Mouse (Mus musculus) heart, embryonic 12.5 days (tissue): ENCODE measurements around the gene Lrch3. TPM values are rescaled to one million over a fixed set of nuclear protein-coding genes. Genes with fewer than 3 reads are reported as not detected.

ENCODE experiments used
- ATAC-seq: fragments of 200-750 bp; cut with Nextera tagmentation; 2 replicates; pipeline ENCODE4 v1.8.0; 2017; ENCODE audit warnings: moderate TSS enrichment, moderate library complexity; ENCODE audit not compliant: insufficient number of reproducible peaks, low FRiP score
- H3K27ac ChIP-seq: fragments of 300-500 bp; sonication (generic); 2 replicates; pipeline ENCODE4 v1.5.1; 2016; ENCODE audit warnings: mild to moderate bottlenecking, moderate library complexity; ENCODE audit not compliant: poor library complexity, severe bottlenecking
- H3K27me3 ChIP-seq: fragments of 300-500 bp; sonication (generic); replicated peaks from 2 replicates; pipeline ENCODE4 v1.6.1; 2016; ENCODE audit warnings: mild to moderate bottlenecking, moderate library complexity
- H3K36me3 ChIP-seq: fragments of 300-500 bp; sonication (generic); 2 replicates; pipeline ENCODE4 v1.6.1; 2016; ENCODE audit warnings: mild to moderate bottlenecking, moderate library complexity
- H3K4me1 ChIP-seq: fragments of 300-500 bp; sonication (generic); replicated peaks from 2 replicates; pipeline ENCODE4 v1.6.1; 2016; ENCODE audit warnings: mild to moderate bottlenecking
- H3K4me2 ChIP-seq: fragments of 300-500 bp; sonication (generic); 2 replicates; pipeline ENCODE4 v1.6.1; 2016; ENCODE audit warnings: mild to moderate bottlenecking, moderate library complexity
- H3K4me3 ChIP-seq: fragments of 300-500 bp; sonication (generic); 2 replicates; pipeline ENCODE4 v1.5.1; 2016; ENCODE audit warnings: mild to moderate bottlenecking
- H3K9ac ChIP-seq: fragments of 300-500 bp; sonication (generic); 2 replicates; pipeline ENCODE4 v1.6.1; 2016; ENCODE audit warnings: mild to moderate bottlenecking, moderate library complexity
- H3K9me3 ChIP-seq: fragments of 300-500 bp; sonication (generic); replicated peaks from 2 replicates; pipeline ENCODE4 v1.6.1; 2016; ENCODE audit warnings: mild to moderate bottlenecking, moderate library complexity
- WGBS: fragments of 180-500 bp; shearing (Covaris S2); methylation state at CpG from one replicate; pipeline ENCODE4 v1.1.7; 2016; 5-methylcytosine and 5-hydroxymethylcytosine counted together
- polyA plus RNA-seq: library from polyadenylated mRNA; unstranded; fragments of >200 nt; fragmentation: Nextera tagmentation; extraction: Ambion mirVana; gene quantifications from 2 replicates; pipeline ENCODE4 v1.2.1, GENCODE M21; 2016

Gene Lrch3
- polyA plus RNA-seq, 1 experiment from 2014 or later: 24.0 TPM

GRCm38 (mm10) chr16:32945379-32945778, 31.5 kb downstream of the Lrch3 start:
- no peak for ATAC-seq
- 0 out of 2 replicates have a peak, but pooled peaks cover 3% of the 10 kb centered on the region for H3K9me3 ChIP-seq
- H3K36me3 ChIP-seq: peaks cover 4% of the 10 kb centered on the region; the same call in 1 of the 2 replicates
- H3K9ac ChIP-seq: no peak overlapping the region
- H3K27me3 ChIP-seq: no peaks in the 10 kb centered on the region
- 0 out of 2 replicates have a peak, but pooled peaks cover 7% of the 10 kb centered on the region for H3K4me1 ChIP-seq
- no peak overlapping the region for H3K4me2 ChIP-seq
- WGBS: 82% methylated on average over 5 of the region's 5 CpGs
- no peak overlapping the region for H3K27ac ChIP-seq
- H3K4me3 ChIP-seq: no peak overlapping the region

- no peak overlapping the region for H3K9ac ChIP-seq
- WGBS: 83% methylated on average over 8 of the region's 8 CpGs
- peaks cover 7% of the 10 kb centered on the region for H3K36me3 ChIP-seq
- H3K9me3 ChIP-seq: no peaks in the 10 kb centered on the region
- 0 out of 2 replicates have a peak, but pooled peaks cover 7% of the 10 kb centered on the region for H3K4me1 ChIP-seq
- no peak overlapping the region for H3K4me3 ChIP-seq
- no peak overlapping the region for H3K27ac ChIP-seq
- no peak for ATAC-seq
- H3K27me3 ChIP-seq: no peaks in the 10 kb centered on the region
- H3K4me2 ChIP-seq: no peak overlapping the region
Observed at GRCm38 (mm10) chr16:32948016-32948415, 34.1 kb downstream of the Lrch3 start.

GRCm38 (mm10) chr16:32948656-32949055, 34.8 kb downstream of the Lrch3 start:
- Histone ChIP-seq H3K4me1 (0 out of 2 replicates have a peak, but pooled peaks cover 7% of the 10 kb centered on the region), H3K4me3 (no peak overlapping the region), H3K9me3 (no peaks in the 10 kb centered on the region), H3K4me2 (no peak overlapping the region), H3K9ac (no peak overlapping the region), H3K36me3 (peaks cover 7% of the 10 kb centered on the region), H3K27me3 (no peaks in the 10 kb centered on the region), H3K27ac (no peak overlapping the region)
- no peak for ATAC-seq
- 76% methylated on average over 5 of the region's 5 CpGs for WGBS

- Histone ChIP-seq H3K27ac (no peak overlapping the region), H3K9ac (no peak overlapping the region), H3K36me3 (peaks cover 9% of the 10 kb centered on the region), H3K9me3 (no peaks in the 10 kb centered on the region), H3K4me2 (no peak overlapping the region), H3K4me1 (0 out of 2 replicates have a peak, but pooled peaks cover 7% of the 10 kb centered on the region), H3K27me3 (no peaks in the 10 kb centered on the region), H3K4me3 (no peak overlapping the region)
- ATAC-seq: no peak
Observed at GRCm38 (mm10) chr16:32949281-32949680, 35.4 kb downstream of the Lrch3 start.

GRCm38 (mm10) chr16:32951074-32951473, 37.2 kb downstream of the Lrch3 start:
- H3K27ac ChIP-seq: no peak overlapping the region
- H3K4me3 ChIP-seq: no peak overlapping the region
- no peaks in the 10 kb centered on the region for H3K9me3 ChIP-seq
- ATAC-seq: no peak
- H3K27me3 ChIP-seq: no peaks in the 10 kb centered on the region
- no peak overlapping the region for H3K9ac ChIP-seq
- H3K4me1 ChIP-seq: 0 out of 2 replicates have a peak, but pooled peaks cover 7% of the 10 kb centered on the region
- peaks cover 20% of the 10 kb centered on the region for H3K36me3 ChIP-seq
- whole genome bisulfite sequencing: 76% methylated on average over 2 of the region's 2 CpGs
- no peak overlapping the region for H3K4me2 ChIP-seq

GRCm38 (mm10) chr16:32953806-32954205, 39.9 kb downstream of the Lrch3 start:
- Histone ChIP-seq H3K36me3 (peaks cover 25% of the 10 kb centered on the region), H3K9ac (no peak overlapping the region), H3K27me3 (no peaks in the 10 kb centered on the region), H3K4me2 (no peak overlapping the region), H3K9me3 (no peaks in the 10 kb centered on the region), H3K27ac (no peak overlapping the region), H3K4me1 (no peaks in the 10 kb centered on the region), H3K4me3 (no peak overlapping the region)
- 78% methylated on average over 5 of the region's 5 CpGs for WGBS
- no peak for ATAC-seq

GRCm38 (mm10) chr16:32954304-32954703, 40.4 kb downstream of the Lrch3 start:
- no peaks in the 10 kb centered on the region for H3K4me1 ChIP-seq
- no peak for ATAC-seq

GRCm38 (mm10) chr16:32956889-32957288, 43.0 kb downstream of the Lrch3 start:
- no peak overlapping the region for H3K9ac ChIP-seq
- peaks cover 42% of the 10 kb centered on the region for H3K36me3 ChIP-seq
- H3K4me1 ChIP-seq: no peaks in the 10 kb centered on the region
- H3K27me3 ChIP-seq: no peaks in the 10 kb centered on the region
- H3K9me3 ChIP-seq: no peaks in the 10 kb centered on the region
- H3K4me3 ChIP-seq: no peak overlapping the region
- H3K27ac ChIP-seq: no peak overlapping the region
- 66% methylated on average over 5 of the region's 5 CpGs for WGBS
- no peak for ATAC-seq
- no peak overlapping the region for H3K4me2 ChIP-seq

More at GRCm38 (mm10) chr16:32954304-32954703, 40.4 kb downstream of the Lrch3 start:
- 86% methylated on average over 6 of the region's 6 CpGs for WGBS
- no peaks in the 10 kb centered on the region for H3K9me3 ChIP-seq
- no peak overlapping the region for H3K27ac ChIP-seq
- peaks cover 27% of the 10 kb centered on the region for H3K36me3 ChIP-seq
- no peak overlapping the region for H3K4me2 ChIP-seq
- H3K9ac ChIP-seq: no peak overlapping the region
- H3K27me3 ChIP-seq: no peaks in the 10 kb centered on the region
- H3K4me3 ChIP-seq: no peak overlapping the region

- H3K9ac ChIP-seq: no peak overlapping the region
- peaks cover 43% of the 10 kb centered on the region for H3K36me3 ChIP-seq
- no peak for ATAC-seq
- H3K4me2 ChIP-seq: no peak overlapping the region
- 73% methylated on average over 5 of the region's 5 CpGs for WGBS
- no peaks in the 10 kb centered on the region for H3K27me3 ChIP-seq
- H3K4me3 ChIP-seq: no peak overlapping the region
- no peak overlapping the region for H3K27ac ChIP-seq
- H3K4me1 ChIP-seq: no peaks in the 10 kb centered on the region
- no peaks in the 10 kb centered on the region for H3K9me3 ChIP-seq
Observed at GRCm38 (mm10) chr16:32972535-32972934, 58.6 kb downstream of the Lrch3 start.

GRCm38 (mm10) chr16:32973047-32973446, 59.1 kb downstream of the Lrch3 start:
- 62% methylated on average over 2 of the region's 2 CpGs for WGBS

GRCm38 (mm10) chr16:32980227-32980626, 66.3 kb downstream of the Lrch3 start:
- Histone ChIP-seq H3K36me3 (peaks cover 55% of the 10 kb centered on the region), H3K4me3 (no peak overlapping the region), H3K4me2 (no peak overlapping the region), H3K27ac (no peak overlapping the region), H3K9me3 (no peaks in the 10 kb centered on the region), H3K4me1 (no peaks in the 10 kb centered on the region), H3K9ac (no peak overlapping the region), H3K27me3 (no peaks in the 10 kb centered on the region)
- 88% methylated on average over 1 of the region's 1 CpGs for WGBS
- ATAC-seq: no peak

More at GRCm38 (mm10) chr16:32973047-32973446, 59.1 kb downstream of the Lrch3 start:
- no peak overlapping the region for H3K4me2 ChIP-seq
- ATAC-seq: no peak
- peaks cover 46% of the 10 kb centered on the region for H3K36me3 ChIP-seq
- no peaks in the 10 kb centered on the region for H3K9me3 ChIP-seq
- no peaks in the 10 kb centered on the region for H3K27me3 ChIP-seq
- no peak overlapping the region for H3K4me3 ChIP-seq
- H3K9ac ChIP-seq: no peak overlapping the region
- H3K4me1 ChIP-seq: no peaks in the 10 kb centered on the region
- no peak overlapping the region for H3K27ac ChIP-seq

GRCm38 (mm10) chr16:32981405-32981804, 67.5 kb downstream of the Lrch3 start:
- ATAC-seq: peak; percentile 85
- Histone ChIP-seq H3K36me3 (peaks cover 57% of the 10 kb centered on the region), H3K4me3 (no peak overlapping the region)

More at GRCm38 (mm10) chr16:32981405-32981804, 67.5 kb downstream of the Lrch3 start:
- H3K27me3 ChIP-seq: no peaks in the 10 kb centered on the region
- H3K9ac ChIP-seq: no peak overlapping the region
- WGBS: 64% methylated on average over 4 of the region's 4 CpGs
- no peaks in the 10 kb centered on the region for H3K9me3 ChIP-seq
- H3K4me1 ChIP-seq: no peaks in the 10 kb centered on the region
- H3K27ac ChIP-seq: no peak overlapping the region
- H3K4me2 ChIP-seq: no peak overlapping the region
